Mouse (Mus musculus): Measurements from ENCODE around the gene Mmp19.

Mmp19 gene

GRCm38 (mm10) chr10:128790398-128791124 lies at the start of gene Mmp19:
Mmp19 (plus strand) TSS chr10:128790910.
- DNase-seq (ENCODE audit: low spot score in 2 of 2): no peak

GRCm38 (mm10) chr10:128742616-128743015 lies 48.1 kb upstream of the Mmp19 start:
- no peak for DNase-seq (ENCODE audit: low spot score in 2 of 2)

GRCm38 (mm10) chr10:128743235-128743634 lies 47.5 kb upstream of the Mmp19 start:
- no peak for DNase-seq (ENCODE audit: low spot score in 2 of 2)

- DNase-seq (ENCODE audit: low spot score in 2 of 2): peak; percentile 55 to 61
Measured at GRCm38 (mm10) chr10:128743791-128744191, 46.9 kb upstream of the Mmp19 start.

- no peak for DNase-seq (ENCODE audit: low spot score in 2 of 2)
Measured at GRCm38 (mm10) chr10:128744211-128744610, 46.5 kb upstream of the Mmp19 start.

- no peak for DNase-seq (ENCODE audit: low spot score in 2 of 2)
Measured at GRCm38 (mm10) chr10:128744680-128745601, 45.8 kb upstream of the Mmp19 start, which contains the start of gene Dgka. Dgka (minus strand) TSS chr10:128744855.

- no peak for DNase-seq (ENCODE audit: low spot score in 2 of 2)
Measured at GRCm38 (mm10) chr10:128745946-128746613, 44.6 kb upstream of the Mmp19 start.

- no peak for DNase-seq (ENCODE audit: low spot score in 2 of 2)
Measured at GRCm38 (mm10) chr10:128746972-128747645, 43.6 kb upstream of the Mmp19 start.

GRCm38 (mm10) chr10:128747646-128748251 lies 43.0 kb upstream of the Mmp19 start, which contains the start of gene Pym1:
Pym1 (plus strand) TSS chr10:128747889.
- peak; percentile 71 to 74 for DNase-seq (ENCODE audit: low spot score in 2 of 2)

GRCm38 (mm10) chr10:128748252-128748864 lies 42.4 kb upstream of the Mmp19 start:
- DNase-seq (ENCODE audit: low spot score in 2 of 2): peak; percentile 67 to 72

- DNase-seq (ENCODE audit: low spot score in 2 of 2): no peak
Measured at GRCm38 (mm10) chr10:128772895-128773294, 17.8 kb upstream of the Mmp19 start.

- DNase-seq (ENCODE audit: low spot score in 2 of 2): no peak
Measured at GRCm38 (mm10) chr10:128773685-128774084, 17.0 kb upstream of the Mmp19 start.

GRCm38 (mm10) chr10:128778441-128778840 lies 12.3 kb upstream of the Mmp19 start:
- no peak for DNase-seq (ENCODE audit: low spot score in 2 of 2)

- DNase-seq (ENCODE audit: low spot score in 2 of 2): peak; percentile 76 to 86
Measured at GRCm38 (mm10) chr10:128779011-128779795, 11.5 kb upstream of the Mmp19 start.

- no peak for DNase-seq (ENCODE audit: low spot score in 2 of 2)
Measured at GRCm38 (mm10) chr10:128780200-128780599, 10.5 kb upstream of the Mmp19 start.

GRCm38 (mm10) chr10:128792041-128792440 lies 1.3 kb downstream of the Mmp19 start:
- DNase-seq (ENCODE audit: low spot score in 2 of 2): no peak

GRCm38 (mm10) chr10:128793258-128793657 lies 2.5 kb downstream of the Mmp19 start:
- DNase-seq (ENCODE audit: low spot score in 2 of 2): no peak

- DNase-seq (ENCODE audit: low spot score in 2 of 2): no peak
Measured at GRCm38 (mm10) chr10:128794391-128794790, 3.7 kb downstream of the Mmp19 start.

- no peak for DNase-seq (ENCODE audit: low spot score in 2 of 2)
Measured at GRCm38 (mm10) chr10:128795581-128795980, 4.9 kb downstream of the Mmp19 start.

GRCm38 (mm10) chr10:128798676-128799075 lies 8.0 kb downstream of the Mmp19 start:
- peak in 1 of 2 experiments; percentile 51 for DNase-seq (ENCODE audit: low spot score in 2 of 2)
